Mouse (Mus musculus) urinary bladder, postnatal 36 days (tissue): ENCODE measurements at regions not wholly inside any gene's neighbourhood (a gene's known extent, or its start where the extent isn't known, plus 50 kb on each side); places are given as distances from the start of the nearest gene placed in this dataset.
A peak's percentile ranks its signal among the peaks of the same experiment; 100 is the strongest.

ENCODE experiments used
- DNase-seq, 2 experiments: peaks; one replicate each; pipeline ENCODE4 v3.0.0; 2022; ENCODE audit warnings: low spot score in 2 of 2, mixed read lengths in 1 of 2

GRCm38 (mm10) chr9:118323796-118324195 is 154.2 kb upstream of the Eomes start:
- DNase-seq: no peak

- DNase-seq: no peak
Measured at GRCm38 (mm10) chr9:118326656-118327055, 151.4 kb upstream of the Eomes start.

- no peak for DNase-seq
Measured at GRCm38 (mm10) chr9:118327904-118328303, 150.1 kb upstream of the Eomes start.

- no peak for DNase-seq
Measured at GRCm38 (mm10) chr9:118341401-118341800, 136.6 kb upstream of the Eomes start.

GRCm38 (mm10) chr9:118354911-118355310 is 123.1 kb upstream of the Eomes start:
- no peak for DNase-seq

- DNase-seq: no peak
Measured at GRCm38 (mm10) chr9:118357406-118357805, 120.6 kb upstream of the Eomes start.

- DNase-seq: no peak
Measured at GRCm38 (mm10) chr9:118363929-118364328, 114.1 kb upstream of the Eomes start.

- no peak for DNase-seq
Measured at GRCm38 (mm10) chr9:118365431-118365830, 112.6 kb upstream of the Eomes start.

- no peak for DNase-seq
Measured at GRCm38 (mm10) chr9:118367314-118367713, 110.7 kb upstream of the Eomes start.

GRCm38 (mm10) chr9:118370581-118370980 is 107.4 kb upstream of the Eomes start:
- peak in 1 of 2 experiments; percentile 22 for DNase-seq

GRCm38 (mm10) chr9:118374680-118375079 is 103.3 kb upstream of the Eomes start:
- no peak for DNase-seq

GRCm38 (mm10) chr9:118379055-118379454 is 99.0 kb upstream of the Eomes start:
- DNase-seq: no peak

- no peak for DNase-seq
Measured at GRCm38 (mm10) chr9:118382532-118382931, 95.5 kb upstream of the Eomes start.

GRCm38 (mm10) chr9:118384610-118385009 is 93.4 kb upstream of the Eomes start:
- no peak for DNase-seq

- DNase-seq: no peak
Measured at GRCm38 (mm10) chr9:118387631-118388030, 90.4 kb upstream of the Eomes start.

GRCm38 (mm10) chr9:118389481-118390334 is 88.3 kb upstream of the Eomes start:
- DNase-seq: no peak

- no peak for DNase-seq
Measured at GRCm38 (mm10) chr9:118390679-118391078, 87.3 kb upstream of the Eomes start.

GRCm38 (mm10) chr9:118391715-118392114 is 86.3 kb upstream of the Eomes start:
- no peak for DNase-seq

- no peak for DNase-seq
Measured at GRCm38 (mm10) chr9:118392796-118393195, 85.2 kb upstream of the Eomes start.

- no peak for DNase-seq
Measured at GRCm38 (mm10) chr9:118393567-118393966, 84.4 kb upstream of the Eomes start.

- no peak for DNase-seq
Measured at GRCm38 (mm10) chr9:118396425-118397053, 81.5 kb upstream of the Eomes start.

GRCm38 (mm10) chr9:118400520-118400919 is 77.5 kb upstream of the Eomes start:
- DNase-seq: no peak

- DNase-seq: no peak
Measured at GRCm38 (mm10) chr9:118401170-118401569, 76.8 kb upstream of the Eomes start.
